Mouse (Mus musculus): ENCODE data around the gene Cttnbp2. TPM values are rescaled to one million over a fixed set of nuclear protein-coding genes. Genes with fewer than 3 reads are reported as not detected.

The Cttnbp2 gene
- polyA plus RNA-seq, 1 experiment from 2014 or later: 55.7 TPM

GRCm38 (mm10) chr6:18344272-18344671 lies 170.4 kb downstream of the Cttnbp2 start:
- WGBS: 82% methylated on average over 2 of the region's 2 CpGs
- H3K4me3 ChIP-seq (ENCODE audit: low read depth, low read length): no peak overlapping the region
- no peak overlapping the region for H3K27ac ChIP-seq (ENCODE audit: low read depth, low read length)
- H3K4me1 ChIP-seq (ENCODE audit: control insufficient read depth, insufficient read depth, low read length): no peaks in the 10 kb centered on the region
- no peak overlapping the region for H3K9ac ChIP-seq (ENCODE audit: low read length)
- no peaks in the 10 kb centered on the region for H3K9me3 ChIP-seq (replicated peaks; ENCODE audit: control insufficient read depth, low read length)
- DNase-seq (ENCODE audit: low spot score) (no peak), ATAC-seq (no peak)
- H3K36me3 ChIP-seq (ENCODE audit: control insufficient read depth, insufficient read depth, low read length): no peaks in the 10 kb centered on the region
- no peaks in the 10 kb centered on the region for H3K27me3 ChIP-seq (replicated peaks; ENCODE audit: control insufficient read depth, insufficient read depth, low read length)
- no peak overlapping the region for H3K4me2 ChIP-seq (ENCODE audit: low read length)

- H3K9me3 ChIP-seq (replicated peaks; ENCODE audit: control insufficient read depth, low read length): no peaks in the 10 kb centered on the region
- H3K4me2 ChIP-seq (ENCODE audit: low read length): no peak overlapping the region
- H3K9ac ChIP-seq (ENCODE audit: low read length): no peak overlapping the region
- H3K4me3 ChIP-seq (ENCODE audit: low read depth, low read length): no peak overlapping the region
- no peaks in the 10 kb centered on the region for H3K36me3 ChIP-seq (ENCODE audit: control insufficient read depth, insufficient read depth, low read length)
- no peaks in the 10 kb centered on the region for H3K27me3 ChIP-seq (replicated peaks; ENCODE audit: control insufficient read depth, insufficient read depth, low read length)
- H3K27ac ChIP-seq (ENCODE audit: low read depth, low read length): no peak overlapping the region
- DNase-seq (ENCODE audit: low spot score): no peak
- H3K4me1 ChIP-seq (ENCODE audit: control insufficient read depth, insufficient read depth, low read length): no peaks in the 10 kb centered on the region
- ATAC-seq: no peak
These were observed 176.3 kb downstream of the Cttnbp2 start for GRCm38 (mm10) chr6:18338307-18338706.

GRCm38 (mm10) chr6:18335393-18335792 lies 179.2 kb downstream of the Cttnbp2 start:
- H3K36me3 ChIP-seq (ENCODE audit: control insufficient read depth, insufficient read depth, low read length): no peaks in the 10 kb centered on the region
- H3K4me3 ChIP-seq (ENCODE audit: low read depth, low read length): no peak overlapping the region
- H3K4me2 ChIP-seq (ENCODE audit: low read length): no peak overlapping the region
- ATAC-seq (no peak), DNase-seq (ENCODE audit: low spot score) (no peak)
- no peak overlapping the region for H3K9ac ChIP-seq (ENCODE audit: low read length)
- H3K27me3 ChIP-seq (replicated peaks; ENCODE audit: control insufficient read depth, insufficient read depth, low read length): no peaks in the 10 kb centered on the region
- WGBS: 80% methylated on average over 3 of the region's 3 CpGs
- H3K9me3 ChIP-seq (replicated peaks; ENCODE audit: control insufficient read depth, low read length): no peaks in the 10 kb centered on the region
- no peaks in the 10 kb centered on the region for H3K4me1 ChIP-seq (ENCODE audit: control insufficient read depth, insufficient read depth, low read length)
- no peak overlapping the region for H3K27ac ChIP-seq (ENCODE audit: low read depth, low read length)

GRCm38 (mm10) chr6:18322950-18323349 lies 191.7 kb downstream of the Cttnbp2 start:
- Histone ChIP-seq H3K4me1 (ENCODE audit: control insufficient read depth, insufficient read depth, low read length) (no peaks in the 10 kb centered on the region), H3K36me3 (ENCODE audit: control insufficient read depth, insufficient read depth, low read length) (no peaks in the 10 kb centered on the region), H3K4me3 (ENCODE audit: low read depth, low read length) (no peak overlapping the region), H3K27me3 (replicated peaks; ENCODE audit: control insufficient read depth, insufficient read depth, low read length) (no peaks in the 10 kb centered on the region), H3K9ac (ENCODE audit: low read length) (no peak overlapping the region), H3K9me3 (replicated peaks; ENCODE audit: control insufficient read depth, low read length) (no peaks in the 10 kb centered on the region), H3K27ac (ENCODE audit: low read depth, low read length) (no peak overlapping the region), H3K4me2 (ENCODE audit: low read length) (no peak overlapping the region)
- ATAC-seq (no peak), DNase-seq (ENCODE audit: low spot score) (no peak)
- WGBS: 89% methylated on average over 1 of the region's 1 CpGs

Small RNA genes within 50 kb of the gene (microRNA-seq; reads per million reads assigned to microRNA genes)
- gene Gm26233: not detected
